Mouse (Mus musculus): ENCODE measurements around the gene Tmco2. TPM values are rescaled to one million over a fixed set of nuclear protein-coding genes. Genes with fewer than 3 reads are reported as not detected.

Gene Tmco2
- not detected in 2 replicates for polyA plus RNA-seq (2012; rRNA removed; ENCODE audit: low replicate concordance)

GRCm38 (mm10) chr4:121109126-121109525 lies at the start of gene Tmco2:
TSS of gene Tmco2 (minus strand) at chr4:121109226.

GRCm38 (mm10) chr4:121097650-121098378 lies 11.2 kb downstream of the Tmco2 start, which contains the start of gene Zmpste24:
TSS of gene Zmpste24 (minus strand) at chr4:121098241.

Other genes with a start within 250 kb of the Tmco2 start
- gene Exo5, start 184.2 kb downstream of the Tmco2 start, polyA plus RNA-seq (2012; rRNA removed; ENCODE audit: low replicate concordance), result 4.3 and 10.9 TPM in 2 replicates
- 2.5 and 3.5 TPM in 2 replicates for gene Zfp69, start 157.5 kb downstream of the Tmco2 start, polyA plus RNA-seq (2012; rRNA removed; ENCODE audit: low replicate concordance)
- 17.0 and 17.6 TPM in 2 replicates for gene Smap2, start 92.0 kb downstream of the Tmco2 start, polyA plus RNA-seq (2012; rRNA removed; ENCODE audit: low replicate concordance)
- gene Col9a2, start 69.8 kb downstream of the Tmco2 start, polyA plus RNA-seq (2012; rRNA removed; ENCODE audit: low replicate concordance), result 1.2 TPM in 1 of 2 replicates, not detected in the other
- gene Zmpste24, start 11.0 kb downstream of the Tmco2 start, polyA plus RNA-seq (2012; rRNA removed; ENCODE audit: low replicate concordance), result 17.3 and 35.3 TPM in 2 replicates
- gene Rlf, start 105.9 kb upstream of the Tmco2 start, polyA plus RNA-seq (2012; rRNA removed; ENCODE audit: low replicate concordance), result 3.7 and 6.1 TPM in 2 replicates
- gene Gm12888, start 215.7 kb upstream of the Tmco2 start, polyA plus RNA-seq (2012; rRNA removed; ENCODE audit: low replicate concordance), result not detected in 2 replicates